Mouse (Mus musculus) intestine, embryonic 16.5 days (tissue): ENCODE results near the gene Tmem54. TPM values are rescaled to one million over a fixed set of nuclear protein-coding genes. Genes with fewer than 3 reads are reported as not detected.

Experiments used
- ATAC-seq: fragments of 200-750 bp; cut with Nextera tagmentation; 2 replicates; pipeline ENCODE4 v1.8.0; 2017; ENCODE audit warnings: moderate TSS enrichment, moderate library complexity
- H3K27ac ChIP-seq: fragments of 300-500 bp; sonication (generic); 2 replicates; pipeline ENCODE4 v1.5.1; 2014; ENCODE audit warnings: mild to moderate bottlenecking, low read length
- H3K27me3 ChIP-seq: fragments of 300-500 bp; sonication (generic); replicated peaks from 2 replicates; pipeline ENCODE4 v1.6.1; 2014; ENCODE audit warnings: low read length, control low read depth, mixed read lengths; ENCODE audit not compliant: control insufficient read depth, insufficient read depth
- H3K36me3 ChIP-seq: fragments of 300-500 bp; sonication (generic); 2 replicates; pipeline ENCODE4 v1.6.1; 2014; ENCODE audit warnings: low read length, control low read depth; ENCODE audit not compliant: control insufficient read depth, insufficient read depth
- H3K4me1 ChIP-seq: fragments of 300-500 bp; sonication (generic); 2 replicates; pipeline ENCODE4 v1.6.1; 2014; ENCODE audit warnings: low read length, control low read depth, mixed read lengths; ENCODE audit not compliant: control insufficient read depth, insufficient read depth
- H3K4me2 ChIP-seq: fragments of 300-500 bp; sonication (generic); 2 replicates; pipeline ENCODE4 v1.6.1; 2014; ENCODE audit warnings: low read depth, low read length, control low read depth
- H3K4me3 ChIP-seq: fragments of 300-500 bp; sonication (generic); 2 replicates; pipeline ENCODE4 v1.5.1; 2014; ENCODE audit warnings: mild to moderate bottlenecking, low read length
- H3K9ac ChIP-seq: fragments of 300-500 bp; sonication (generic); 2 replicates; pipeline ENCODE4 v1.6.1; 2014; ENCODE audit warnings: low read depth, low read length
- H3K9me3 ChIP-seq: fragments of 300-500 bp; sonication (generic); 2 replicates; pipeline ENCODE4 v1.6.1; 2016; ENCODE audit warnings: low read length, control low read depth; ENCODE audit not compliant: control insufficient read depth
- WGBS: fragments of 180-500 bp; shearing (Covaris S2); extraction: QIAGEN DNeasy Blood & Tissue Kit; methylation state at CpG from one replicate; pipeline ENCODE4 v1.1.7; 2014; 5-methylcytosine and 5-hydroxymethylcytosine counted together
- polyA plus RNA-seq: library from polyadenylated mRNA; unstranded; fragments of >200 nt; fragmentation: Nextera tagmentation; extraction: Ambion mirVana; gene quantifications from 2 replicates; pipeline ENCODE4 v1.2.1, GENCODE M21; 2015

The Tmem54 gene
- polyA plus RNA-seq, 1 experiment from 2014 or later = 159 TPM

DNA sequence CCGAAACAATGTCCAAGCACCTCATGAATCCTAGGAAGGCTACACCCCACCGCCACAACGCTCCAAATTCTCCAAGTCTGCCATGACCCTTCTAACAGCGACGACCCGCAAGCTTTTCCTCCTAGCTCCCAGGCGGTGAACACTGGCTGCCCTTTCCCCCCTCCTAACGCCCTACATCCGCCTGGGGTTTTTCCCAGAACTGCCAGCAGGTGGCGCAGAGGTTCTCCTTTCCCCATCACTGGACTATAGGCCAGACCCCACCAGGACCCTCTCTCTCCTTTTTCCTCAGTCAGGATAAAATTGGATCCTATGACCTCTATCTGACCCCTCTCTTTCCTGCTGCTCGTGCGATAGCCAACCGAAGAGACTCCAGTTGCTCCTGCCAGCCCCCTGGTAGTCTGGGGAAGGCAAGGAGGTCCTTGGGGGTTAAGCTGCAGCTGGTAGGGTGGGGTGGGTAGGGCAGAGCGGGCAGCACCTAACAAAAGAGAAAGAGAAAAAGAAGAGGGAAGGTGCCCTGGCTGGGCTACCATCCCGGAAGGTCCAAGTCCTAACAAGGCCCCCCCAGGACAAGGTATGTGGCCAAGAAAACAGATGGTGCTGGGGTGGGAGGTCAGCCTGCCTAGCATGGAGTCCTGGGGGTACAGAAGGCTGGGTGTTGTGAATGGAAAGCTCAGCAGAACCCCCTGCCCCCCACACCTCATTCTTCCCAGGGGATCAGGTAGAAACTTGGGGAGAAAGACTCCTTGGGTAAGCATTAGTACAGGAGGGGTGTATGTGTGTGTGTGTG is 29.6 kb downstream of the Tmem54 start:
- no peaks in the 10 kb centered on the region for H3K9me3 ChIP-seq
- H3K4me2 ChIP-seq = no peak overlapping the region
- peak overlapping the region; percentile 22; the same call in 1 of the 2 replicates for H3K9ac ChIP-seq
- H3K36me3 ChIP-seq = no peaks in the 10 kb centered on the region
- 0 out of 2 replicates have a peak, but pooled peaks have one; percentile 22 for ATAC-seq
- H3K4me3 ChIP-seq = no peak overlapping the region
- no peak overlapping the region for H3K27ac ChIP-seq
- peaks cover 24% of the 10 kb centered on the region for H3K27me3 ChIP-seq
- peaks cover 12% of the 10 kb centered on the region for H3K4me1 ChIP-seq
- 12% methylated on average over 15 of the region's 15 CpGs for WGBS

DNA sequence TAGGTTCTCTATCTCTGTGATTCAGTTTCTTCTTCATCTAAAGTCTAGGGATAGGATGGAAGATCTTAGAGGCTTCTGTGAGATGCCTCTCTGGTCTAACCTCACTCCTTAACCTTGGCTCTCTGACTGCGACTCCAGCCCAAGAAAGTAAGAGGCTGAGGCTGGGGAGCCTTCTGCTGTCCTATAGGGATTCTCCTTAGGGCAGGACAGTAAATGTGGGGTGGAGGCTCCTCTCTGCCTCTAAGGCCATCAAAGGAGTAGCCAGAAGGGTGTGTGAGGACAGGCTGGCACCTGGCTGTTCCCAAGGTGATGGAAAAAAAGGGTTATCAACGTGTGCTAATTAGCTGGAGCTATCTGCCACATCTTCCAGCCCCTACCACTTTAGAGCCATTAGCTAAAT is 30.3 kb downstream of the Tmem54 start:
- Histone ChIP-seq H3K4me1 (peaks cover 6% of the 10 kb centered on the region), H3K27me3 (peaks cover 24% of the 10 kb centered on the region), H3K27ac (no peak overlapping the region), H3K36me3 (no peaks in the 10 kb centered on the region), H3K4me2 (no peak overlapping the region), H3K4me3 (no peak overlapping the region), H3K9me3 (no peaks in the 10 kb centered on the region), H3K9ac (no peak overlapping the region)
- no peak for ATAC-seq
- WGBS = 58% methylated on average over 2 of the region's 2 CpGs

DNA sequence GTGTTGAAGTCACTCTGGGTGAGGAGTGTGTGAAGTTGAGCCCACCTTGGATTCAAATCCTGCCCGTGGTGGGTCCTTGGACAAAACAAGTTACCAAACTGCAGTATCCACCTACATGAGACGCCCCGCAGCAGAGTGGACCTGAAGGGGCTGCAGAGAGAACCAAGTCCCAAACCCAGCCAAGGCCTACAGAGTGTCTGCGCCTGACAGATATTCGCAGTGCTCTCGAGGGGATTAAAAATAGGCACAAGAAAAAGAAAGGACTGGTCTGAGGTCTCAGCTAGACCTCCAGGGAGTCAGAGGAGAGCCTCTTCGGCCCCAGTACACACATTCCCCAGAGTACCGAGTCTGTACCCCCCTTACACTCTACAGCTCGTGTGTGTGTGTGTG is 30.8 kb downstream of the Tmem54 start:
- no peak for ATAC-seq
- H3K36me3 ChIP-seq = no peaks in the 10 kb centered on the region
- WGBS = 42% methylated on average over 9 of the region's 9 CpGs
- H3K4me2 ChIP-seq = peak overlapping the region; percentile 96
- H3K9me3 ChIP-seq = no peaks in the 10 kb centered on the region
- no peak overlapping the region for H3K27ac ChIP-seq
- H3K4me1 ChIP-seq = peaks cover 5% of the 10 kb centered on the region; the same call in 1 of the 2 replicates
- peak overlapping the region; percentile 62 for H3K4me3 ChIP-seq
- peak overlapping the region; percentile 74 for H3K9ac ChIP-seq
- peaks cover 24% of the 10 kb centered on the region for H3K27me3 ChIP-seq

DNA sequence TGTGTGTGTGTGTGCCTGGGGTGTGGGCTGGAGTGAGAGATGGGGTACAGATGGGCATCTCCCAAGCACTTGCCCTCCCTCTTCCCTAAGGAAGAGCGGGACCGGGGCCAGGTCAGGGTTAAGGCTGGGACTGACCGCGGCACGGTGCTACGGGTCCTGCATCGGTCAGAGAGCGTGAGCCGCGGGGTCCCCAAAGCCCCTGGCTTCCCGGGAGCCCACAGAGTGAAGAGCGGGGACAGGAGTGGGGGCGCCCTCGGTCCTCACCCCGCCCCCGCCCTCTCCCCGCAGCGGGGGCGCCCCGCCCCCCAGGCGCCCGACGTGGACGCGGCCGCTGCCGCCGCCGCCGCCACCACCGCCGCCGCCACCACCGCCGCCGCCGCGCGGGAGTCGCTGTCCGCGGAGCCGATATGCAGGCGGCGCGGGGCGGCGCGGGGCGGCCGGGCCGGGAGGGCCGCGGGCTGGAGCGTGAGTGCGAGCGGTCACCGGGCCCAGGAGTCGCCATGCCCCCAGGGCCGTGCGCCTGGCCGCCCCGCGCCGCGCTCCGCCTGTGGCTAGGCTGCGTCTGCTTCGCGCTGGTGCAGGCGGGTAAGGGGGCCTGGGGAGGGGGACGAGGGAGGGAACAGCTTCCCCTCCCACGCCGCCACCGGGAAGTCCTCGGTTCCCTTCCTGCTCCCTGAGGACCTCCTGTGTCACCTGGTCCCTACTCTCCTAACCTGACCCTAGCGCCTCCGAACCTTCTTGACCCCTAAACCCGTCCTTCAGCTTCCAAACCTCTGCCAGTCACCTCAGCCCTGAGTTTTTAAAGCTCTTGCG is 31.4 kb downstream of the Tmem54 start, which contains the start of gene Fndc5:
TSS of gene Fndc5 (plus strand) at position 421 of the 813 bp plus-strand sequence.
- H3K4me2 ChIP-seq = peak within 1 kb of the TSS; percentile 96
- no peaks in the 10 kb centered on the region for H3K36me3 ChIP-seq
- H3K27ac ChIP-seq = no peak within 1 kb of the TSS
- H3K9me3 ChIP-seq = no peaks in the 10 kb centered on the region
- peak; percentile 26; the same call in 1 of the 2 replicates for ATAC-seq
- peak within 1 kb of the TSS; percentile 74 for H3K9ac ChIP-seq
- WGBS = 4% methylated on average over 52 of the region's 80 CpGs
- peaks cover 24% of the 10 kb centered on the region for H3K27me3 ChIP-seq
- peaks cover 7% of the 10 kb centered on the region for H3K4me1 ChIP-seq
- peak within 1 kb of the TSS; percentile 62 for H3K4me3 ChIP-seq

DNA sequence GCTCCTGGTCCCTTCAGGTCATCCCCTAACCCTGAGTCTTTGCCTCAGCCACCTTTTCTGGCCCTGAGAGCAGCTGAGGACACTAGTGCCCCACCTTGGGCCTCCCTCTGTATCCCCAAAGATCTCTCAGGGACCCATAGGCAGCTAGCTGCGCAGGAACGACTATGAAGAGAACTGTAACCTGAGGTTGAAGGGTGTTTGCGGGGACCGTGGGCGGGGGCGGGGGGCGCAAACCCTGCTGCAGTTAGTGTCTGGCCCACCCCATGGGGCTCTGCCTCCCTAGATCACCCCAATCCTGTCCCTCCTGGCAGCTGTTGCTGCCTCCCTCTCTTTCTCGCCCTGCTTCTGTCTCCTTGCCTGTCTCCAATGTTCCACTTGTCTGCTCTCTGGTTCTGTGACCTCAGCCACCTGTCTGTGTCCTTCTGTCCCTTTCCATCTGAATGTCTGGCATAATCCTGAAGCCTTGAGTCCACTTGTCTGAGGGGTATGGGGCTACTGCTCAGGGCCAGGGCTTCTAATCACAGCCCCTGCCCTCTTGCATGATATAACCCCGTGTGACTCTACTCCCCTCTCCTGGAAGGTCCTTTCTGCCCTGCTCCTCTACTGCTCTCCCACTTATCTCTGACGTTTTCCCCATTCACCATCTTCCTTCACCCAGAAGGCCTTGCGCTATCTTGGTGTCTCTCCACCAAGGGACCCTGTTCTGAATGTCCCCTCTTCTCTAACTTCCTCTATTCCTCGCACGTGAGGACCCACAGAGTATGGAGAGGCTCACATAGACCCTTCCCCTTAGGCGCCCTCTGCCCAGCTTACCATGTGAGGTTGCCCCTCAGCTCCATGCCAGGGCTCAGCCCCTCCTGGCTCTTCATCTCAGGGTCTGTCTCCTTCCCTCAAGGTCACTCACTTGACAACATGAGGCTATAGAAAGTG is 32.3 kb downstream of the Tmem54 start:
- Histone ChIP-seq H3K4me2 (peak overlapping the region; percentile 96), H3K27me3 (peaks cover 24% of the 10 kb centered on the region), H3K9ac (peak overlapping the region; percentile 74), H3K4me1 (peaks cover 9% of the 10 kb centered on the region), H3K4me3 (peak overlapping the region; percentile 62), H3K36me3 (no peaks in the 10 kb centered on the region), H3K27ac (no peak overlapping the region), H3K9me3 (no peaks in the 10 kb centered on the region)
- no peak for ATAC-seq
- WGBS = 59% methylated on average over 14 of the region's 14 CpGs

DNA sequence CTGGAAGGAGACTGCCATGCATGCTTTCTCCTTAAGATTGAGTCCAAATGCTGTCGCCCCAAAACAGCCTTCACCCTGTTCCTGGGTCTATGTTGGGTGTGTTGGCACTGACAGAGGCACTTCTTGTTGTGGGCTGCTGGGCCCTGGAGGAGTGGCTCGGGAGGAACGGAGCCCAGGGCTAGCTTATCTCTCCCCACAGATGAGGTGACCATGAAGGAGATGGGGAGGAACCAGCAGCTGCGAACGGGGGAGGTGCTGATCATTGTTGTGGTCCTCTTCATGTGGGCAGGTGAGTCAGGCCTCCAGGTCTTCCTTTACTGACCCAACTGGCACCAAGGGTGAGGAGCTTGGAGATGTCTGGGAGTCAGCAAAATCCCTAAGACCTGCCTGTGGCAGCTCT is 34.3 kb downstream of the Tmem54 start:
- no peak overlapping the region for H3K27ac ChIP-seq
- H3K4me3 ChIP-seq = no peak overlapping the region
- peaks cover 9% of the 10 kb centered on the region for H3K4me1 ChIP-seq
- ATAC-seq = 0 out of 2 replicates have a peak, but pooled peaks have one; percentile 16
- H3K27me3 ChIP-seq = peaks cover 24% of the 10 kb centered on the region
- H3K9ac ChIP-seq = no peak overlapping the region
- WGBS = 85% methylated on average over 5 of the region's 5 CpGs
- H3K9me3 ChIP-seq = no peaks in the 10 kb centered on the region
- no peaks in the 10 kb centered on the region for H3K36me3 ChIP-seq
- H3K4me2 ChIP-seq = no peak overlapping the region

DNA sequence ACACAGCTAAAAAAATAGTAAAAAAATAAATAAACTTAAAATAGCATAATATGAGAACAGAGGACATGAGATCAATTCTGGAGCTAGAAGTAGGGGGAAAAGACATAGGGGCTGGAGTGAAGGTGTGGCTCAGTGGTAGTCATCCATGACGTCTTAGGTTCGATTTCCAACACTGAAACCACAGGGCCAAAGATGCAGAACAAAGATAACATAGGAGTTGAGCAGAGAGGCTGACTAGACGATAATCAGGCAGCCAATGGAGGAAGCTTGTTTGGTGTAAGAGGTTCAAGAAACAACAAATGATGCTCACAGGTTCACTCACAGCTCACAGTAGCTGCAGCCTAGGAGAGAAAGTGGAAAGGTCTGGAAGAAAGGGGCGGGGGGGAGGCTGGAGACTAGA is 35.5 kb downstream of the Tmem54 start:
- Histone ChIP-seq H3K4me3 (no peak overlapping the region), H3K27me3 (peaks cover 17% of the 10 kb centered on the region), H3K9me3 (no peaks in the 10 kb centered on the region), H3K4me2 (no peak overlapping the region), H3K9ac (no peak overlapping the region), H3K27ac (no peak overlapping the region), H3K4me1 (peaks cover 9% of the 10 kb centered on the region), H3K36me3 (no peaks in the 10 kb centered on the region)
- 86% methylated on average over 4 of the region's 4 CpGs for WGBS
- ATAC-seq = no peak

DNA sequence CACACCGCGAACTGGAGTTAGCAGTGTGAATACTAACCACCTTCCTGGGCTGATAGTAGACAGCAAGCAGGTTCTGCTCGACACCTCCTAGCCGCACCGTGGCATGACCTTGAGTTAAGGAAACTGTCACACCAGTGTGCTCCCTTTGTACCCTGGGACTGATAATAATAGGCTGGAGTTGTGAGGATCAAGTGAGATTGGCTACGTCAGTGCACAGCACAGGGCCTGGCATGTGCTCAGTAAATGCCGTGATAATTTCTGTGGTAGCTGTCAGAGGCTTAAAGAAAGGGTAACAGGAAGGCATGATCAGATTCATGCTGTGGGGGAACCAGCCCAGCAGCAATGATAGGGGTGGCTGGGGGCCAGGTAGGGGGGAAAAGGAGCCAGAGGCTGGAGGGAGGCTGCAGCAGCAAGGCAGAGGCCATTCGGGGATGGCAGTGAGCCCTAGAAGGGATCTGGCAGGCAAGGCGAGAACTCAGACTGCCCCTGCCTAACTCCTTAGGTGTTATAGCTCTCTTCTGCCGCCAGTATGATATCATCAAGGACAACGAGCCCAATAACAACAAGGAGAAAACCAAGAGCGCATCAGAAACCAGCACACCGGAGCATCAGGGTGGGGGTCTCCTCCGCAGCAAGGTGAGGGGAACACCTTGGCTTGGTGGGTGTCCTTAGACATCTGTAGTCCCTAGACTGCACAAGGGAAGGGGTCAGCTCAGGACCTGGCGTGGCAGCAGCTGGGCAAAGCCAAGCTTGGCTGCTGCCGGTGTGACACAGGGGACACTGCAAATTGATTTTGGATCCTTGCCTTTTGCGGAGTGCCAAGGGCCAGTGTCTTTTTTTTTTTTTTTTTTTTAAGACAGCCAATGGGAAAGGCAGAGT is 36.5 kb downstream of the Tmem54 start:
- Histone ChIP-seq H3K4me3 (no peak overlapping the region), H3K27me3 (peaks cover 9% of the 10 kb centered on the region; the same call in 1 of the 2 replicates), H3K4me2 (no peak overlapping the region), H3K27ac (no peak overlapping the region), H3K9me3 (no peaks in the 10 kb centered on the region), H3K4me1 (peaks cover 12% of the 10 kb centered on the region), H3K36me3 (no peaks in the 10 kb centered on the region), H3K9ac (no peak overlapping the region)
- 73% methylated on average over 17 of the region's 17 CpGs for WGBS
- peak; percentile 26; the same call in 1 of the 2 replicates for ATAC-seq
